Mouse (Mus musculus) bone marrow macrophage, adult 2 months (primary cell): Measurements from ENCODE around the gene Gpbp1.

Experiments
- CTCF ChIP-seq: IDR thresholded peaks from 2 replicates; pipeline ENCODE4 v1.5.1; 2012; ENCODE audit warnings: low read depth, mild to moderate bottlenecking, low read length, moderate library complexity
- POLR2A ChIP-seq: IDR thresholded peaks from 2 replicates; pipeline ENCODE4 v1.6.1; 2012; ENCODE audit warnings: mild to moderate bottlenecking, low read depth, low read length, borderline replicate concordance

GRCm38 (mm10) chr13:111524277-111524676 is 34.4 kb upstream of the Gpbp1 start:
- TF ChIP-seq POLR2A (no peak), CTCF (no peak)
